Mouse (Mus musculus) midbrain, embryonic 13.5 days (tissue): Measurements from ENCODE around the gene Sh3pxd2a. TPM values are rescaled to one million over a fixed set of nuclear protein-coding genes. Genes with fewer than 3 reads are reported as not detected.
"Not testable (repeated sequence)": the region's sequence is repeated elsewhere in the genome, so short reads cannot be mapped to it uniquely, and the experiment has no call there.

Experiments used
- ATAC-seq: fragments of 200-750 bp; cut with Nextera tagmentation; 2 replicates; pipeline ENCODE4 v1.8.0; 2017; ENCODE audit warnings: mild to moderate bottlenecking, moderate TSS enrichment, moderate library complexity
- H3K27ac ChIP-seq: fragments of 300-500 bp; sonication (generic); 2 replicates; pipeline ENCODE4 v1.5.1; 2015; ENCODE audit warnings: inconsistent platforms, mild to moderate bottlenecking, moderate library complexity
- H3K27me3 ChIP-seq: fragments of 300-500 bp; sonication (generic); 2 replicates; pipeline ENCODE4 v1.6.1; 2015; ENCODE audit warnings: mild to moderate bottlenecking, inconsistent platforms
- H3K36me3 ChIP-seq: fragments of 300-500 bp; sonication (generic); 2 replicates; pipeline ENCODE4 v1.6.1; 2015; ENCODE audit warnings: mild to moderate bottlenecking, inconsistent platforms
- H3K4me1 ChIP-seq: fragments of 300-500 bp; sonication (generic); replicated peaks from 2 replicates; pipeline ENCODE4 v1.6.1; 2015; ENCODE audit warnings: inconsistent platforms
- H3K4me2 ChIP-seq: fragments of 300-500 bp; sonication (generic); replicated peaks from 2 replicates; pipeline ENCODE4 v1.6.1; 2015; ENCODE audit warnings: moderate library complexity, mild to moderate bottlenecking, inconsistent platforms
- H3K4me3 ChIP-seq: fragments of 300-500 bp; sonication (generic); replicated peaks from 2 replicates; pipeline ENCODE4 v1.5.1; 2015; ENCODE audit warnings: mild to moderate bottlenecking, inconsistent platforms
- H3K9ac ChIP-seq: fragments of 300-500 bp; sonication (generic); replicated peaks from 2 replicates; pipeline ENCODE4 v1.6.1; 2015; ENCODE audit warnings: mild to moderate bottlenecking, inconsistent platforms
- H3K9me3 ChIP-seq: fragments of 300-500 bp; sonication (generic); 2 replicates; pipeline ENCODE4 v1.6.1; 2016; ENCODE audit warnings: mild to moderate bottlenecking, inconsistent platforms
- WGBS: fragments of 180-500 bp; shearing (Covaris S2); methylation state at CpG from one replicate; pipeline ENCODE4 v1.1.7; 2015; 5-methylcytosine and 5-hydroxymethylcytosine counted together
- polyA plus RNA-seq: library from polyadenylated mRNA; unstranded; fragments of >200 nt; fragmentation: Nextera tagmentation; extraction: Ambion mirVana; gene quantifications from 2 replicates; pipeline ENCODE4 v1.2.1, GENCODE M21; 2015

The Sh3pxd2a gene
- polyA plus RNA-seq, 1 experiment from 2014 or later = 2.2 TPM

DNA sequence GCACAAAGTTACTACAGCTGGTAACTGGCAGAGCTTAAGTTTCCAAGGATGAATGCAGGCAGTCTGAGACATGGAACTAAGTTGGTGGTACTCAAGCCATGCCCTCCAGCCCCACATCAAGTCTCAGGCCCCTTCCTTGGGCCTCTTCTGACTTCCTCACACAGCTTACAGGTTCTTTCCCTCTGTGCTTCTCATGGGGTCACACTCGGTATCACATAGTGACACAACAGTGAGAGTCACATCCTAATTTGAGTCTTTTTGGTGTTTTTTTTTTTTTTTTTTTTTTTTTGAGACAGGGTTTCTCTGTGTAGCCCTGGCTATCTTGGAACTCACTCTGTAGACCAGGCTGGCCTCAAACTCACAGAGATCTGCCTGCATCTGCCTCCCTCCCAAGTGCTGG, 69.4 kb downstream of the Sh3pxd2a start:
- not testable (repeated sequence) for H3K4me3 ChIP-seq, H3K9ac ChIP-seq, H3K4me1 ChIP-seq, H3K4me2 ChIP-seq, H3K27me3 ChIP-seq, ATAC-seq, H3K9me3 ChIP-seq, H3K36me3 ChIP-seq, H3K27ac ChIP-seq
- 96% methylated on average over 1 of the region's 1 CpGs for WGBS

DNA sequence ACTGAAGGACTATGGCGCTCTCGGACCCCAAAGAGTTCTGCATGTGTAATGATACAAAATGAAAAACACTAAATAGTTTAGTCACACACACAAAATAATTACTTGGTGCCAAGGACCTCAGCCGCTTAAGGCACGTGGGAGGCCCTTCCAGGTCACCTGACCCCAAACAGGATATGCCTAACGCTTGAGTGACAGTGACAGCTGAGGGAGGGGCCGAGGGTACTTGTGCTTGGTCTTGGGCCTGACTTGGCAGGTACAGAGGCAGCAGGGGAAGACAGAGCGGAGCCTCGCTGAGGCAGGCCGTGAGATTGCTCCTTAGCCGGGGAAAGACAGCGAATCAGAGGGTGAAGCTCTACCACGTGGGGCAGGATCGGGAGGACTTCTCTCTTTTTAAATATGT, 73.3 kb downstream of the Sh3pxd2a start:
- H3K4me1 ChIP-seq = no peaks in the 10 kb centered on the region
- H3K27ac ChIP-seq = no peak overlapping the region
- no peak overlapping the region for H3K4me3 ChIP-seq
- no peaks in the 10 kb centered on the region for H3K36me3 ChIP-seq
- H3K9me3 ChIP-seq = no peaks in the 10 kb centered on the region
- H3K27me3 ChIP-seq = no peaks in the 10 kb centered on the region
- 81% methylated on average over 13 of the region's 13 CpGs for WGBS
- no peak overlapping the region for H3K4me2 ChIP-seq
- H3K9ac ChIP-seq = no peak overlapping the region
- ATAC-seq = no peak

- WGBS = 87% methylated on average over 3 of the region's 3 CpGs
Measured at GRCm38 (mm10) chr19:47387887-47388286, 76.3 kb downstream of the Sh3pxd2a start.

GRCm38 (mm10) chr19:47387395-47387794, 76.8 kb downstream of the Sh3pxd2a start:
- WGBS = 76% methylated on average over 6 of the region's 6 CpGs
- H3K4me1 ChIP-seq = no peaks in the 10 kb centered on the region
- H3K27me3 ChIP-seq = no peaks in the 10 kb centered on the region
- no peak overlapping the region for H3K9ac ChIP-seq
- no peak overlapping the region for H3K4me2 ChIP-seq
- H3K27ac ChIP-seq = no peak overlapping the region
- ATAC-seq = no peak
- no peak overlapping the region for H3K4me3 ChIP-seq
- no peaks in the 10 kb centered on the region for H3K9me3 ChIP-seq
- no peaks in the 10 kb centered on the region for H3K36me3 ChIP-seq

More at GRCm38 (mm10) chr19:47387887-47388286, 76.3 kb downstream of the Sh3pxd2a start:
- H3K27me3 ChIP-seq = no peaks in the 10 kb centered on the region
- no peak overlapping the region for H3K9ac ChIP-seq
- H3K4me2 ChIP-seq = no peak overlapping the region
- no peaks in the 10 kb centered on the region for H3K4me1 ChIP-seq
- no peaks in the 10 kb centered on the region for H3K9me3 ChIP-seq
- H3K4me3 ChIP-seq = no peak overlapping the region
- ATAC-seq = no peak
- H3K36me3 ChIP-seq = no peaks in the 10 kb centered on the region
- no peak overlapping the region for H3K27ac ChIP-seq

DNA sequence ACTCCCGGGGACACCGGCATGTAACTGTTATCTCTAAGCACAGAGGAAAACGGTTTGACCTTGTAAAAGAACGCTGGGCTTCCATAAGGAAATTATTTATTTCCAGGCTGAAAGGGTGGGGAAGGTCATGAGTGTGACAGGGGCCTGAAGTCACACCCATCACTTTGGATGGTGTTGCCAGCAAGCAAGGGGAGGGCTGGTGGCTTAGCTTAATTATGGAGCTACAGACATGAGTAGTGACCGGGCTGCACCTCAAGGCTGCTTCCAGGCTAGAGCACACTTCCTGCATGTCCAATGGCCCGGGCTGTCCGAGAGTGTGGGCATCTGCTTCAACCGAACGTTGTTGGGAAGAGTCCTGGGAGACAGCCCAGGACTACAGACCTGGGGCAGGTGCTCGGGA, 78.2 kb downstream of the Sh3pxd2a start:
- WGBS = 88% methylated on average over 10 of the region's 10 CpGs
- no peak overlapping the region for H3K9ac ChIP-seq
- H3K4me2 ChIP-seq = no peak overlapping the region
- H3K27me3 ChIP-seq = no peaks in the 10 kb centered on the region
- no peaks in the 10 kb centered on the region for H3K4me1 ChIP-seq
- H3K4me3 ChIP-seq = no peak overlapping the region
- no peak for ATAC-seq
- no peaks in the 10 kb centered on the region for H3K9me3 ChIP-seq
- no peaks in the 10 kb centered on the region for H3K36me3 ChIP-seq
- H3K27ac ChIP-seq = no peak overlapping the region

DNA sequence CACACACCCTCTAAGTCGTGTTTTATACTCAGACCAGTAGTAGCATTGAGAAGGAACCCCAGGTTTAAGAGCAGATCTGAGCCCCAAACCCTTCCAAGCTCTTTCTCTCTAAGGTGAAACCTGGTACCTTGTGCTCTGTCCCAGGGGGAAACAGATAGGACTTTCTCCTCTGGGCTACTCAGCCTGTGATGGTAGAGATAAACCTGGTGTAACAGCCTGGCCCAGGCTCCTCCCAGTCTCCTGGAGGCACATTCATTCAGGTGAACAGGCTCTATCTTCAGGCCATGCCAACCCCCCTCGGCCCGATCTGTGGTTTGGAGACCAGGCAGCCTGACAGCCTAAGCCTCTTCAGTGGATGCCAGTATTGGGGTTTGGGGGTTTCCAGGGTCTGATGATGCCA, 79.6 kb downstream of the Sh3pxd2a start:
- no peaks in the 10 kb centered on the region for H3K36me3 ChIP-seq
- H3K9me3 ChIP-seq = no peaks in the 10 kb centered on the region
- H3K4me3 ChIP-seq = no peak overlapping the region
- no peak overlapping the region for H3K27ac ChIP-seq
- ATAC-seq = no peak
- no peak overlapping the region for H3K9ac ChIP-seq
- 86% methylated on average over 3 of the region's 3 CpGs for WGBS
- no peaks in the 10 kb centered on the region for H3K4me1 ChIP-seq
- H3K4me2 ChIP-seq = no peak overlapping the region
- no peaks in the 10 kb centered on the region for H3K27me3 ChIP-seq

DNA sequence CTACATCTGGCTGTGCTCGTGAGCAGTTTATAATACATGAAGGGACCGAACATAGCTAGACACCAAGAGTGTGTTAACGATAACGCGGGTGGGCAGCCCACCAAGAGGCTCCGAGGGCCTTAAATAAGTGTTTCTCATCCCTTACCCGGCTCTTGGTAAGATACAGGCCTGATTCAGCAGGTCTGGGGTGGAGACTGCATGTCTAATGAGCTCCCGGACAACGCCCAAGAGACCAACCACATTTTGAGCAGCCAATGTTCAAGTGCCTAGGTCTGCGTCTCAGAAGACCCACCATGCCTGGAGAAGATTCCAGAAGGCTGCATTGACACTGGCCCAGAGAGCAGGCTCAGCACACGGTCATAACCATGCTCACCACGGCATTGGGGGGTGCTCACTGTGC, 80.2 kb downstream of the Sh3pxd2a start:
- Histone ChIP-seq H3K4me3 (no peak overlapping the region), H3K27me3 (no peaks in the 10 kb centered on the region), H3K9me3 (no peaks in the 10 kb centered on the region), H3K4me2 (no peak overlapping the region), H3K27ac (no peak overlapping the region), H3K36me3 (no peaks in the 10 kb centered on the region), H3K4me1 (no peaks in the 10 kb centered on the region), H3K9ac (no peak overlapping the region)
- no peak for ATAC-seq
- WGBS = 86% methylated on average over 12 of the region's 12 CpGs

DNA sequence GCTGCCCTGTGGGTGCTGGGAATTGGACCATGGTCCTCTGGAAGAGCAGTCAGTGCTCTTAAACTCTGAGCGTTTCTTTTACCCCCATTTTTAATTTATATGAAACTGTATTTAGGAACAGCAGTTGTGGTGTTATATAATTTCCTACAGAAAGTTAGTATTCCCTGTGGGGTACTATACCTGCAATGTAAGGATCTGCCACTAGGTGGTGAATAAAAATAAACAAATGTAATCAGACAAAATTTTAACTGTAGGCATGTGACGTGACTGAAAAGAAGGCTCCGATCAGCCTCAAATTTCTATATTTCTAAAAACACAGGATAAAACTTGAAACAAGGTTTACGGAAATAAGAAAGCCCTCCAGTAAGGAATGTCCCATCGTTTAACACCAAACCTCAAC, 81.9 kb downstream of the Sh3pxd2a start:
- Histone ChIP-seq H3K4me3 (no peak overlapping the region), H3K27ac (no peak overlapping the region), H3K9me3 (no peaks in the 10 kb centered on the region), H3K36me3 (no peaks in the 10 kb centered on the region), H3K4me1 (no peaks in the 10 kb centered on the region), H3K9ac (no peak overlapping the region), H3K27me3 (no peaks in the 10 kb centered on the region), H3K4me2 (no peak overlapping the region)
- WGBS = 83% methylated on average over 5 of the region's 5 CpGs
- ATAC-seq = no peak

- H3K4me1 ChIP-seq = no peaks in the 10 kb centered on the region
- H3K4me2 ChIP-seq = no peak overlapping the region
- no peak for ATAC-seq
- no peaks in the 10 kb centered on the region for H3K9me3 ChIP-seq
- no peaks in the 10 kb centered on the region for H3K27me3 ChIP-seq
- no peak overlapping the region for H3K27ac ChIP-seq
- H3K9ac ChIP-seq = no peak overlapping the region
- H3K4me3 ChIP-seq = no peak overlapping the region
- WGBS = 89% methylated on average over 15 of the region's 15 CpGs
- no peaks in the 10 kb centered on the region for H3K36me3 ChIP-seq
Measured at GRCm38 (mm10) chr19:47381011-47381410, 83.2 kb downstream of the Sh3pxd2a start.

- no peaks in the 10 kb centered on the region for H3K36me3 ChIP-seq
- H3K9me3 ChIP-seq = no peaks in the 10 kb centered on the region
- no peak for ATAC-seq
- WGBS = 73% methylated on average over 5 of the region's 5 CpGs
- no peak overlapping the region for H3K9ac ChIP-seq
- H3K4me1 ChIP-seq = no peaks in the 10 kb centered on the region
- H3K4me2 ChIP-seq = no peak overlapping the region
- H3K4me3 ChIP-seq = no peak overlapping the region
- no peaks in the 10 kb centered on the region for H3K27me3 ChIP-seq
- no peak overlapping the region for H3K27ac ChIP-seq
Measured at GRCm38 (mm10) chr19:47379141-47379540, 85.1 kb downstream of the Sh3pxd2a start.

GRCm38 (mm10) chr19:47374916-47375573, 89.2 kb downstream of the Sh3pxd2a start:
- no peak overlapping the region for H3K27ac ChIP-seq
- no peaks in the 10 kb centered on the region for H3K4me1 ChIP-seq
- H3K4me3 ChIP-seq = no peak overlapping the region
- no peaks in the 10 kb centered on the region for H3K9me3 ChIP-seq
- H3K9ac ChIP-seq = no peak overlapping the region
- H3K36me3 ChIP-seq = no peaks in the 10 kb centered on the region
- no peak overlapping the region for H3K4me2 ChIP-seq
- no peak for ATAC-seq
- 95% methylated on average over 8 of the region's 8 CpGs for WGBS
- H3K27me3 ChIP-seq = no peaks in the 10 kb centered on the region

- no peak overlapping the region for H3K9ac ChIP-seq
- H3K27me3 ChIP-seq = no peaks in the 10 kb centered on the region
- no peak overlapping the region for H3K4me2 ChIP-seq
- H3K4me1 ChIP-seq = no peaks in the 10 kb centered on the region
- H3K9me3 ChIP-seq = no peaks in the 10 kb centered on the region
- H3K36me3 ChIP-seq = no peaks in the 10 kb centered on the region
- no peak overlapping the region for H3K4me3 ChIP-seq
- WGBS = 32% methylated on average over 4 of the region's 4 CpGs
- ATAC-seq = no peak
- no peak overlapping the region for H3K27ac ChIP-seq
Measured at GRCm38 (mm10) chr19:47374440-47374839, 89.8 kb downstream of the Sh3pxd2a start.

DNA sequence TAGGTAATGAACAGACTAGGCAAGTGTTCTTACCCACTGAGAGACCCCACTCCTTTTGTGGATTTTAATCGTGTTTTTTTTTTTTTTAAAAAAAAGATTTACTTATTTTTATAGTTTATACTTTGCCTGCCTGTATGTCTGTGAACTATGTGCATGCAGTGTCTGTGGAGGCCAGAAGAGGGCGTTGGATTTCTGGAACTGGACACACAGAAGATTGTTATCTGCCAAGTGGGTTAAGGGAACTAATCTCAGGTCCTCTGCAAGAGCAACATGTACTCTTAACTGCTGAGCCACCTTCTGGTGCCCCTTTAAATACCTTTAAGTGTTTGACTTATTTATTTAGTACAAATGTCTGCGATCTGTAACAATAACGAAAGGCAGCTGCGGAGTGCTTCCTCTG, 92.2 kb downstream of the Sh3pxd2a start:
- Histone ChIP-seq H3K36me3 (no peaks in the 10 kb centered on the region), H3K9ac (no peak overlapping the region), H3K27ac (no peak overlapping the region), H3K4me1 (no peaks in the 10 kb centered on the region), H3K4me3 (no peak overlapping the region), H3K9me3 (no peaks in the 10 kb centered on the region), H3K4me2 (no peak overlapping the region), H3K27me3 (no peaks in the 10 kb centered on the region)
- ATAC-seq = no peak
- WGBS = 74% methylated on average over 5 of the region's 5 CpGs
